ENCODE assay signal across 19 mouse cellular contexts in the genomic region with DNA sequence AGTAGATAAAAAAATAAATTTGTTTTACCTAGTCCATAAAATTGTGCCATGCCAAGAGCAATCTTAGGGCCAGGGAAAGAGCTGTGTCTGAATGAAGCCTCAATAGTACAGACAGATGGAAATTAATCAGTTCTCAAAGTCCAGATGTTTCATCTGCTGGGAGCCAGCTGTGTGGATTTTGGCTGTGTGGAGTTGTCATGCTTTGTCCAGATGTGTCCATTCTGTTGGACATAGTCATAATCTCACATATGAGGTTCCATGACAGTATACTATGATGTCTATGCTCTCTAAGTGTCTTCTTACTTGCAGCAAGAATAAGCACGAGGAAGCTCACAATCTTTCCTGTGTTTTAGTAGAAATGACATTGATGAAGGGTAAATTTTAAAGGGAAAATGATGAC.
"Had no signal": no experiment of that assay in that cellular context is flagged by ENCODE, and none has a peak within 500 bp of the region (broad histone marks: within the 10 kb centered on the region; RNA-seq: fewer than 3 reads in every experiment).

No protein-coding gene starts in this region.

- H3K27ac ChIP-seq: kidney, embryonic 15.5 days; limb, embryonic 12.5 days; limb, embryonic 15.5 days; liver, embryonic 14.5 days; macrophage; midbrain, embryonic 10.5 days; midbrain, embryonic 13.5 days had no signal

- H3K4me3 ChIP-seq: kidney, embryonic 15.5 days; limb, embryonic 12.5 days; limb, embryonic 15.5 days; megakaryocyte, embryonic 14.5 days; midbrain, embryonic 10.5 days; midbrain, embryonic 13.5 days; myocyte had no signal

- H3K9me3 ChIP-seq: kidney, embryonic 15.5 days; limb, embryonic 12.5 days; limb, embryonic 15.5 days; midbrain, embryonic 10.5 days; midbrain, embryonic 13.5 days had no signal

- H3K9ac ChIP-seq: kidney, embryonic 15.5 days; limb, embryonic 12.5 days; limb, embryonic 15.5 days; liver, embryonic 14.5 days; liver, postnatal 0 days; lung, embryonic 14.5 days; midbrain, embryonic 13.5 days had no signal

- DNase-seq: kidney, adult 2 months; kidney, postnatal 10 days; kidney, postnatal 36 days; left cerebral cortex, postnatal 4 days; liver, postnatal 0 days; lung, embryonic 14.5 days; thymus, postnatal 25 days had no signal

- H3K36me3 ChIP-seq: kidney, embryonic 15.5 days; limb, embryonic 12.5 days; limb, embryonic 15.5 days; midbrain, embryonic 10.5 days; midbrain, embryonic 13.5 days had no signal

- ATAC-seq: liver, postnatal 0 days; lung, postnatal 0 days; midbrain, embryonic 13.5 days; midbrain, embryonic 16.5 days had no signal

- H3K4me1 ChIP-seq: kidney, embryonic 15.5 days; limb, embryonic 12.5 days; limb, embryonic 15.5 days; megakaryocyte, embryonic 14.5 days had no signal

- H3K4me2 ChIP-seq: kidney, embryonic 15.5 days; limb, embryonic 12.5 days; limb, embryonic 15.5 days; liver, embryonic 11.5 days; lung, embryonic 14.5 days; midbrain, embryonic 13.5 days had no signal

- H3K27me3 ChIP-seq: kidney, embryonic 15.5 days; limb, embryonic 12.5 days; limb, embryonic 15.5 days; megakaryocyte, embryonic 14.5 days had no signal
